Mouse (Mus musculus): ENCODE data around the gene Hfe.

DNA sequence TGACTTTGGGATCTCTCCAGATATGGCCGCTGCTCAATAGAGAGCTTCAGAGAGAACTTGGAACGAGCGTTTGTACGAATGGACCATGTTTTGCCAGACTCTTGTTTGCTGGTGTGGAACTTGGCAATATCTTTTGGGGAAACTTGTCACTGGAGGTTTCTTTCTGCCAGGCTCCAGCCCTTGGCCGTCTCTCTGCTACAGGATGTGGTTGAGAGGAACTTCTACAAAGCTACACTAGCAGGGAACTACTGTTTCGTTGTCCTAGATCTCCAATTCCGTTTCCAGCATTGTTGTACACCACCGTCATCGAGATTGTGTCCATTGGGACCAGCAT is 18.5 kb upstream of the Hfe start:
- TF ChIP-seq CTCF (IDR thresholded peaks at IDR 0.05; ENCODE audit: extremely low read depth, insufficient read length, insufficient replicate concordance, low read depth, low read length), result no peak
- no peak for TF ChIP-seq POLR2A (IDR thresholded peaks at IDR 0.05; ENCODE audit: low read depth, low read length)

Measured in small intestine, adult 2 months (tissue).